Mouse (Mus musculus): ENCODE measurements around the gene Gm49384. TPM values are rescaled to one million over a fixed set of nuclear protein-coding genes. Genes with fewer than 3 reads are reported as not detected.

Gene Gm49384
- total RNA-seq (2021), result 1 to 10 TPM; 2.0 to 3.2 TPM
- long read RNA-seq, experiment 1, partial matches to known transcripts, result 1 of 1 reads
- long read RNA-seq, experiment 1, other reads (novel, unspliced or antisense), result 0 of 1 reads
- long read RNA-seq, experiment 2, result 0 reads

- no peak for TF ChIP-seq CTCF (IDR thresholded peaks at IDR 0.05)
- Histone ChIP-seq H3K4me3 (no peak within 1 kb of the TSS), H3K27ac (no peak within 1 kb of the TSS)
- DNase-seq, result no peak
- intact Hi-C loops (cut with DNase I), result no loop called here
These were observed at the start of gene Gm49384 for GRCm38 (mm10) chr12:69204052-69204833. Gene Gm49384 (minus strand): TSS chr12:69204267.

- no peak for TF ChIP-seq CTCF (IDR thresholded peaks at IDR 0.05)
- no peak overlapping the region for H3K27ac ChIP-seq
- no peak for DNase-seq
- H3K4me3 ChIP-seq, result no peak overlapping the region
- intact Hi-C loops (cut with DNase I), result no loop called here
These were observed 49.7 kb upstream of the Gm49384 start for GRCm38 (mm10) chr12:69253806-69254205.

- intact Hi-C loops (cut with DNase I), result no loop called here
- H3K4me3 ChIP-seq, result no peak overlapping the region
- H3K27ac ChIP-seq, result no peak overlapping the region
- TF ChIP-seq CTCF (IDR thresholded peaks at IDR 0.05), result no peak
- no peak for DNase-seq
These were observed 46.7 kb upstream of the Gm49384 start for GRCm38 (mm10) chr12:69250756-69251155.

- Histone ChIP-seq H3K27ac (no peak overlapping the region), H3K4me3 (no peak overlapping the region)
- no peak for DNase-seq
- intact Hi-C loops (cut with DNase I), result no loop called here
- TF ChIP-seq CTCF (IDR thresholded peaks at IDR 0.05), result no peak
These were observed 45.7 kb upstream of the Gm49384 start for GRCm38 (mm10) chr12:69249766-69250165.

DNA sequence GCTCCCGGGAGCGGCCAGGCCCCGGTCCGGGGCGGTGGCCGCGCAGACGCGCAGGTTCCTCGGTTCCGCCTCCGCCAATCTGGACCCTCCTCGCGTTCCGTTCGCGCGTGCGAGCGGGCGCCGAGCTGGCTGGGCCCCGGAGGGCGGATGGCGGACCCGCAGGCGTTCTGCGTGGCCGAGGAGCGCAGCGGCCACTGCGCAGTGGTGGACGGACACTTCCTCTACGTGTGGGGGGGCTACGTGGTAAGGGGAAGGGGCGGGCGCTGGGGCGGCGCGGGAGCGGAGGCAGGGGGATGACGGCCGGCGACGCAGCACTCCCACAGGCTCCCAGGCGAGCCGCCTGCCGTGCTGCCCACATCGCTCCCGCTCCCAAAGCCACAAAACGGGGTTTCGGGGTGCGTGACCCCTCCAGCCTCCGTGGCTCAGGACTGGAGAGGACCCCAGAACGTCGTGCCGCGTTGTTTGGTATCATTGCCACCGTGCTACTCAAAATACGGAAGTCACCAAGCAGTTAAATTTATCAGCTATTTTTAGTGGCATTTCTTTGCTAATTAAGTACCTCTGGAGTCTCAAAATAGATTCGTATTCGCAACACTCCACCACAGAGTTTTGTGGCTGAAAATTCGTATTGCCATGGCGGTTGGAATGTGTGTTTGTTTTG, 37.8 kb upstream of the Gm49384 start:
- H3K27ac ChIP-seq, result peak overlapping the region; percentile 94
- no peak for TF ChIP-seq CTCF (IDR thresholded peaks at IDR 0.05)
- H3K4me3 ChIP-seq, result peak overlapping the region; percentile 84
- intact Hi-C loops (cut with DNase I), result no loop called here
- peak; percentile 87 for DNase-seq

DNA sequence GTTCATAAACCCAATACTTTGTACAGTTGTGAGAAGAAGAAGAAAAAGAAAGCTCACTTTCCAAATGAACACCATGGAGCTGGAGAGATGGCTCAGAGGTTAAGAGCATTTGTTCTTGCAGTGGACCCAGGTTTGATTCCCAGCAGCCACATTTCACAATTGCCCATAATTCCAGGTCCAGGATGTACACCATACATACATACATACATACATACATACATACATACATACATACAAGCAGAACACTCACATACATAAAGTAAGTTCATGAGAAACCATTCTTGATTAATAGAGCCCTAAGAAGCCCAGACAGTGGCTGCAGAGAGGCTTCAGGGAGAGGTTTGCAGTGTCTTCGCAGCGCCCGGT, 37.3 kb upstream of the Gm49384 start:
- H3K4me3 ChIP-seq, result peak overlapping the region; percentile 84
- no peak for DNase-seq
- intact Hi-C loops (cut with DNase I), result no loop called here
- TF ChIP-seq CTCF (IDR thresholded peaks at IDR 0.05), result no peak
- H3K27ac ChIP-seq, result peak overlapping the region; percentile 94

- no peak for DNase-seq
- no peak for TF ChIP-seq CTCF (IDR thresholded peaks at IDR 0.05)
- intact Hi-C loops (cut with DNase I), result no loop called here
- H3K4me3 ChIP-seq, result peak within 1 kb of the TSS; percentile 84
- H3K27ac ChIP-seq, result peak within 1 kb of the TSS; percentile 94
These were observed 36.8 kb upstream of the Gm49384 start, which contains the start of gene Klhdc1 for GRCm38 (mm10) chr12:69240876-69241275. Gene Klhdc1 (plus strand): TSS chr12:69241176.

DNA sequence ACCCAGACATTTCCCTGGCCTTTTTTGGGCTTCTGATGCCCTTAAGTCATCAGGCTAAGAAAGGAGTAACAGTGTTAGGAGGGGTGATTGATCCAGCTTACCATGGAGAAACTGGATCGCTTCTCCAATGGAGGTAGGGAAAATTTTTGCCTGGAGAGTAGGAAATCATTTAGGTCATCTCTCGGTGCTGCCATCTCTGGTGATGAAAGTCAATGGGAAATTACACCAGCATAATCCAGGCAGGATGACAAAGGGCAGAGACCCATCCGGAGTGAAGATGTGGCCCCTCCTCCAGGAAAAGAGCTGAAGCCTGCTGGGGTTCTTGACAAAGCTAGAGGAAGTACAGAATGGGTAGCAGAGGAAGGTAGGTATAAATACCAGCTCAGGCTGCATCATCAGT, 34.2 kb upstream of the Gm49384 start:
- TF ChIP-seq CTCF (IDR thresholded peaks at IDR 0.05), result peak; percentile 7; the same call in 1 of the 2 replicates
- intact Hi-C loops (cut with DNase I), result no loop called here
- Histone ChIP-seq H3K4me3 (no peak overlapping the region), H3K27ac (no peak overlapping the region)
- no peak for DNase-seq

DNA sequence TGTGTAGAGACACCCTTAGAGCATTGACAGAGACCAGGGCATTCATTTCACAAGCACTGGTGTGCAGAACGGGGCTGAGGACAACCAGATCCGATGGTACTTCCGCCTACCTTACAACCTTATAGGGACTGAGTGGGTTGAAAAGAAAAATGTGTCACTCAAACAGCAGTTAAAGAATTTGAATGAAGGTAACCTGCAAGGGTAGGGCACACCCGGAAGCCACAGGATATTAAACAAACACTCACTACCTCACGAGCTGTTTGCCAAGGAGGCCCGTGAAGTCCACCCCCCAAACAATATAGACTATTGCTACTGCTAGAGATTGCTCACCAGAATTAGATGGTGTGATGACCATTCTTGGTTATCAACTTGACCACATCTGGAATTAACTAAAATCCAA, 31.7 kb upstream of the Gm49384 start:
- Histone ChIP-seq H3K4me3 (no peak overlapping the region), H3K27ac (no peak overlapping the region)
- no peak for TF ChIP-seq CTCF (IDR thresholded peaks at IDR 0.05)
- no peak for DNase-seq
- intact Hi-C loops (cut with DNase I), result no loop called here

DNA sequence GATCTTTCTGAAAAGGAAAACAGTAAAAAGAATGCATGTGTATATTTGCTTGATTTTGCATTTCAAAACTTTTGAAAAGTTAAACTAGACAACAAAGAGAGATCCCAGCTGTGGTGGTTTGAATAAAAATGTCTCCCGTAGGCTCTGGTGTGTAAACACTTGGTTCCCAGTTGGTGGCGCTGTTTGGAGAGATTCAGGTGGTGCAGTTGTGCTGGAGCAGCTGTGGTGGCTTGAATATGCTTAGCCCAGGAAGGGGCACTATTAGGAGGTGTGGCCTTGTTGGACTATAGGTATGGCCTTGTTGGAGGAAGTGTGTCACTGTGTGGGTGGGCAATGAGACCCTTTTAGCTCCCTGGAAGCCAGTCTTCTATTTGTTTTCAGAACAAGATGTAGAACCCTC, 25.2 kb upstream of the Gm49384 start:
- DNase-seq, result no peak
- intact Hi-C loops (cut with DNase I), result no loop called here
- peak; percentile 31; the same call in 1 of the 2 replicates for TF ChIP-seq CTCF (IDR thresholded peaks at IDR 0.05)

DNA sequence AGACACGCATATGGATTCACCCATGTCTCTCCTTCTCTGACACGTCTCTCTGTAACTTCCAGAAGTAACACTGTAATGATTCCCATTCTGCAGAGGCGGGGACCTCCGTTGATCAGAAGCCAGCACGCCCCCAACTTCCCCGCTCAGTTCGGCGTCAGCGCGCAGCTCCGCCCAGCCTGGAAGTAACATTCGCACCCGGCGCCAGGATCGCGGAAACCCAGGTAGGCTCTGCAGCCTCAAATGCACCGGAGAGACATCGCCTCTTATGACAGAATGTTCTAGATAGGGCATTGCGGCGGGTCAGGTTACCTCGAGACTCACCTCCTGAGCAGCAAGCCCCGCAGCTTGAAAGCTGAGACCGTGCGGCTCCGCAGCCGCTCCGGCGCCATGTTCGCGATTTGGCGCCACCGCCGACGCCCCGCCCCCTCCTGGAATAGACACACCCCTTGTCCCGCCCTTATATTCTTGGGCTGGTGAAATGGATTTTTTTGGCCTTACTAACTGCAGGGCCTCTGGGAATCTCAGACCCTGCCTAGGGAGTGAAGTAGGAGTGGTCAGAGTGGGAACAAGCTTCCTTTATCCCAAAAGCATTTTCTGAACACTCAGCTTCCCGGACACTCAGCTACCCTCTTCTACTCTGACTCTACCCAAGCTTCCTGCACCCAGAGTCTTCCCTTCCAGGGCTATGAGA, 23.9 kb upstream of the Gm49384 start, which contains the start of gene Pole2:
TSS of gene Pole2 (minus strand) at position 420 of the 691 bp plus-strand sequence.
- peak within 1 kb of the TSS; percentile 87 for H3K4me3 ChIP-seq
- DNase-seq, result peak; percentile 91
- TF ChIP-seq CTCF (IDR thresholded peaks at IDR 0.05), result no peak
- intact Hi-C loops (cut with DNase I), result loop anchor here (1.0 kb wide), 1 partner anchor 19 kb away; no protein-coding TSS in a partner anchor
- peak within 1 kb of the TSS; percentile 72 for H3K27ac ChIP-seq

More for the DNA sequence above, 25.2 kb upstream of the Gm49384 start:
- Histone ChIP-seq H3K27ac (no peak overlapping the region), H3K4me3 (no peak overlapping the region)

GRCm38 (mm10) chr12:69220613-69221277, 16.7 kb upstream of the Gm49384 start:
- no peak for TF ChIP-seq CTCF (IDR thresholded peaks at IDR 0.05)
- H3K4me3 ChIP-seq, result no peak overlapping the region
- no peak overlapping the region for H3K27ac ChIP-seq
- intact Hi-C loops (cut with DNase I), result no loop called here
- no peak for DNase-seq

Data from gastrocnemius, adult 2 months (tissue).